Mouse (Mus musculus) midbrain, embryonic 11.5 days (tissue): ENCODE measurements around the gene Ip6k1. TPM values are rescaled to one million over a fixed set of nuclear protein-coding genes. Genes with fewer than 3 reads are reported as not detected.

Experiments used
- ATAC-seq: fragments of 200-750 bp; cut with Nextera tagmentation; 2 replicates; pipeline ENCODE4 v1.8.0; 2017; ENCODE audit warnings: moderate TSS enrichment, moderate library complexity; ENCODE audit not compliant: low FRiP score
- DNase-seq: peaks from one replicate; pipeline ENCODE4 v3.0.0; 2015; ENCODE audit warnings: low spot score; ENCODE audit errors: missing footprints
- H3K27ac ChIP-seq: fragments of 300-500 bp; sonication (generic); 2 replicates; pipeline ENCODE4 v1.5.1; 2014; ENCODE audit warnings: low read depth, low read length
- H3K27me3 ChIP-seq: fragments of 300-500 bp; sonication (generic); 2 replicates; pipeline ENCODE4 v1.6.1; 2014; ENCODE audit warnings: mild to moderate bottlenecking, low read length, moderate library complexity, mixed read lengths; ENCODE audit not compliant: control insufficient read depth, insufficient read depth
- H3K36me3 ChIP-seq: fragments of 300-500 bp; sonication (generic); 2 replicates; pipeline ENCODE4 v1.6.1; 2014; ENCODE audit warnings: mild to moderate bottlenecking, low read length, moderate library complexity, mixed read lengths; ENCODE audit not compliant: control insufficient read depth, insufficient read depth
- H3K4me1 ChIP-seq: fragments of 300-500 bp; sonication (generic); 2 replicates; pipeline ENCODE4 v1.6.1; 2014; ENCODE audit warnings: low read length; ENCODE audit not compliant: control insufficient read depth, insufficient read depth
- H3K4me2 ChIP-seq: fragments of 300-500 bp; sonication (generic); 2 replicates; pipeline ENCODE4 v1.6.1; 2014; ENCODE audit warnings: mild to moderate bottlenecking, moderate library complexity
- H3K4me3 ChIP-seq: fragments of 300-500 bp; sonication (generic); 2 replicates; pipeline ENCODE4 v1.5.1; 2014; ENCODE audit warnings: low read depth, low read length
- H3K9ac ChIP-seq: fragments of 300-500 bp; sonication (generic); 2 replicates; pipeline ENCODE4 v1.6.1; 2014; ENCODE audit warnings: low read length
- H3K9me3 ChIP-seq: fragments of 300-500 bp; sonication (generic); 2 replicates; pipeline ENCODE4 v1.6.1; 2016; ENCODE audit warnings: low read length; ENCODE audit not compliant: control insufficient read depth
- WGBS: fragments of 180-500 bp; shearing (Covaris S2); extraction: QIAGEN DNeasy Blood & Tissue Kit; methylation state at CpG from one replicate; pipeline ENCODE4 v1.1.7; 2014; 5-methylcytosine and 5-hydroxymethylcytosine counted together
- polyA plus RNA-seq: library from polyadenylated mRNA; unstranded; fragments of >200 nt; fragmentation: Nextera tagmentation; extraction: Ambion mirVana; gene quantifications from 2 replicates; pipeline ENCODE4 v1.2.1, GENCODE M21; 2014

Ip6k1 gene
- polyA plus RNA-seq, 1 experiment from 2014 or later: 34.8 TPM

GRCm38 (mm10) chr9:108058291-108058690, 56.0 kb downstream of the Ip6k1 start:
- 97% methylated on average over 9 of the region's 9 CpGs for WGBS
- peaks cover 6% of the 10 kb centered on the region; the same call in 1 of the 2 replicates for H3K36me3 ChIP-seq

GRCm38 (mm10) chr9:108062142-108062541, 59.8 kb downstream of the Ip6k1 start:
- H3K4me2 ChIP-seq: no peak overlapping the region
- H3K9ac ChIP-seq: no peak overlapping the region
- no peaks in the 10 kb centered on the region for H3K27me3 ChIP-seq
- H3K27ac ChIP-seq: no peak overlapping the region
- H3K9me3 ChIP-seq: no peaks in the 10 kb centered on the region
- ATAC-seq (0 out of 2 replicates have a peak, but pooled peaks have one; percentile 24), DNase-seq (no peak)
- no peaks in the 10 kb centered on the region for H3K4me1 ChIP-seq
- no peak overlapping the region for H3K4me3 ChIP-seq
- 90% methylated on average over 3 of the region's 3 CpGs for WGBS
- peaks cover 4% of the 10 kb centered on the region; the same call in 1 of the 2 replicates for H3K36me3 ChIP-seq

More at GRCm38 (mm10) chr9:108058291-108058690, 56.0 kb downstream of the Ip6k1 start:
- no peaks in the 10 kb centered on the region for H3K4me1 ChIP-seq
- H3K4me2 ChIP-seq: no peak overlapping the region
- DNase-seq: peak; percentile 26
- no peak for ATAC-seq
- no peaks in the 10 kb centered on the region for H3K9me3 ChIP-seq
- H3K27ac ChIP-seq: no peak overlapping the region
- no peaks in the 10 kb centered on the region for H3K27me3 ChIP-seq
- no peak overlapping the region for H3K4me3 ChIP-seq
- no peak overlapping the region for H3K9ac ChIP-seq

- ATAC-seq (no peak), DNase-seq (peak; percentile 54)
- Histone ChIP-seq H3K27me3 (no peaks in the 10 kb centered on the region), H3K36me3 (peaks cover 4% of the 10 kb centered on the region; the same call in 1 of the 2 replicates), H3K4me2 (no peak overlapping the region), H3K9ac (no peak overlapping the region), H3K9me3 (no peaks in the 10 kb centered on the region), H3K4me3 (no peak overlapping the region), H3K4me1 (no peaks in the 10 kb centered on the region), H3K27ac (no peak overlapping the region)
- 91% methylated on average over 12 of the region's 12 CpGs for WGBS
Observed at GRCm38 (mm10) chr9:108063361-108063760, 61.1 kb downstream of the Ip6k1 start.

- no peak overlapping the region for H3K4me3 ChIP-seq
- ATAC-seq: no peak
- DNase-seq: peak; percentile 92
- no peak overlapping the region for H3K4me2 ChIP-seq
- WGBS: 43% methylated on average over 5 of the region's 5 CpGs
- no peaks in the 10 kb centered on the region for H3K9me3 ChIP-seq
- no peak overlapping the region for H3K27ac ChIP-seq
- no peak overlapping the region for H3K9ac ChIP-seq
- H3K36me3 ChIP-seq: no peaks in the 10 kb centered on the region; the same call in 1 of the 2 replicates
- H3K4me1 ChIP-seq: no peaks in the 10 kb centered on the region
- H3K27me3 ChIP-seq: no peaks in the 10 kb centered on the region
Observed at GRCm38 (mm10) chr9:108065491-108066011, 63.2 kb downstream of the Ip6k1 start.

- no peak overlapping the region for H3K4me2 ChIP-seq
- 79% methylated on average over 7 of the region's 7 CpGs for WGBS
- no peaks in the 10 kb centered on the region; the same call in 1 of the 2 replicates for H3K36me3 ChIP-seq
Observed at GRCm38 (mm10) chr9:108067199-108067598, 64.9 kb downstream of the Ip6k1 start.

GRCm38 (mm10) chr9:108067900-108068299, 65.6 kb downstream of the Ip6k1 start:
- no peaks in the 10 kb centered on the region for H3K27me3 ChIP-seq
- WGBS: 28% methylated on average over 8 of the region's 8 CpGs
- H3K36me3 ChIP-seq: no peaks in the 10 kb centered on the region; the same call in 1 of the 2 replicates

More at GRCm38 (mm10) chr9:108067199-108067598, 64.9 kb downstream of the Ip6k1 start:
- Histone ChIP-seq H3K9me3 (no peaks in the 10 kb centered on the region), H3K27ac (no peak overlapping the region), H3K9ac (no peak overlapping the region), H3K27me3 (no peaks in the 10 kb centered on the region), H3K4me3 (no peak overlapping the region), H3K4me1 (no peaks in the 10 kb centered on the region)
- peak; percentile 6 for DNase-seq
- ATAC-seq: no peak

GRCm38 (mm10) chr9:108069007-108069406, 66.7 kb downstream of the Ip6k1 start:
- Histone ChIP-seq H3K36me3 (no peaks in the 10 kb centered on the region; the same call in 1 of the 2 replicates), H3K9ac (no peak overlapping the region), H3K27me3 (no peaks in the 10 kb centered on the region), H3K4me3 (no peak overlapping the region), H3K4me2 (no peak overlapping the region), H3K9me3 (no peaks in the 10 kb centered on the region), H3K27ac (no peak overlapping the region), H3K4me1 (no peaks in the 10 kb centered on the region)
- DNase-seq (no peak), ATAC-seq (no peak)
- WGBS: 88% methylated on average over 9 of the region's 9 CpGs

More at GRCm38 (mm10) chr9:108067900-108068299, 65.6 kb downstream of the Ip6k1 start:
- no peak overlapping the region for H3K9ac ChIP-seq
- ATAC-seq: peak; percentile 49; the same call in 1 of the 2 replicates
- H3K4me1 ChIP-seq: no peaks in the 10 kb centered on the region
- H3K4me3 ChIP-seq: no peak overlapping the region
- DNase-seq: peak; percentile 99
- H3K27ac ChIP-seq: no peak overlapping the region
- H3K9me3 ChIP-seq: no peaks in the 10 kb centered on the region
- no peak overlapping the region for H3K4me2 ChIP-seq

- DNase-seq (no peak), ATAC-seq (no peak)
- no peak overlapping the region for H3K4me2 ChIP-seq
- no peaks in the 10 kb centered on the region for H3K9me3 ChIP-seq
- H3K27me3 ChIP-seq: no peaks in the 10 kb centered on the region
- H3K4me3 ChIP-seq: no peak overlapping the region
- H3K4me1 ChIP-seq: no peaks in the 10 kb centered on the region
- 87% methylated on average over 7 of the region's 7 CpGs for WGBS
- no peaks in the 10 kb centered on the region; the same call in 1 of the 2 replicates for H3K36me3 ChIP-seq
- no peak overlapping the region for H3K27ac ChIP-seq
- H3K9ac ChIP-seq: no peak overlapping the region
Observed at GRCm38 (mm10) chr9:108069529-108069928, 67.2 kb downstream of the Ip6k1 start.

- no peak overlapping the region for H3K9ac ChIP-seq
- no peak for DNase-seq
- WGBS: 92% methylated on average over 4 of the region's 4 CpGs
- no peak overlapping the region for H3K27ac ChIP-seq
- no peak for ATAC-seq
- no peaks in the 10 kb centered on the region for H3K9me3 ChIP-seq
- H3K4me2 ChIP-seq: no peak overlapping the region
- no peak overlapping the region for H3K4me3 ChIP-seq
- no peaks in the 10 kb centered on the region for H3K27me3 ChIP-seq
- H3K36me3 ChIP-seq: no peaks in the 10 kb centered on the region; the same call in 1 of the 2 replicates
- H3K4me1 ChIP-seq: no peaks in the 10 kb centered on the region
Observed at GRCm38 (mm10) chr9:108071801-108072200, 69.5 kb downstream of the Ip6k1 start.
